Mouse (Mus musculus): Measurements from ENCODE around the gene Flrt2. TPM values are rescaled to one million over a fixed set of nuclear protein-coding genes. Genes with fewer than 3 reads are reported as not detected.

Flrt2 gene
- polyA plus RNA-seq, 1 experiment = 0.20 TPM

DNA sequence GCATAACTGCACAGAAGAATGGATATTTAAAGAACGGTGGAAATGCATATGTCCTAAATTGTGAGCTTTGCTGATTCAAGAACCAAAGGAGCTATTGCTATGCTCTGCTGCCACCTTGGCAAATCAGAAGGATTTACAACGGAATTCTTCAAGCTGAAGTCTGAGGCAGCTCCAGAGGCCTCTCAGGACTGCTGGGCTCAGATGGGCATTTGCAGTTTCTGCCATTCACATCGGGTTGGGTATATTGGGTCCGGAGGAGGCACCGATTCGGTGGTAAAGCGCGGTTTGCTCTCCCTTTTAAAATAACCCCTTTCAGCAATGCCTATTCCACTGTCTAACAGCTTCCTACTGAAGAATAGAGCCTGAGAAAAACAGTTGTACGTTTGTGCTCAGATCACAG, 1.2 kb upstream of the Flrt2 start:
- Histone ChIP-seq H3K27me3 (ENCODE audit: control insufficient read depth, insufficient read depth, low read length) (0 out of 2 replicates have a peak, but pooled peaks cover 12% of the 10 kb centered on the region), H3K4me3 (ENCODE audit: low read depth, low read length) (no peak overlapping the region), H3K4me1 (ENCODE audit: control insufficient read depth, insufficient read depth, insufficient read length, low read length) (no peaks in the 10 kb centered on the region; the same call in 1 of the 2 replicates), H3K27ac (ENCODE audit: insufficient read depth, low read depth, low read length) (no peak overlapping the region), H3K36me3 (ENCODE audit: control insufficient read depth, insufficient read depth, low read length) (no peaks in the 10 kb centered on the region)
- 29% methylated on average over 9 of the region's 9 CpGs for WGBS
- TF ChIP-seq CTCF (IDR thresholded peaks at IDR 0.05; ENCODE audit: extremely low read depth, insufficient read length, insufficient replicate concordance, low read depth, low read length) = no peak
- TF ChIP-seq POLR2A (IDR thresholded peaks at IDR 0.05; ENCODE audit: low read depth, low read length) = no peak

GRCm38 (mm10) chr12:95692948-95693650, 1.1 kb downstream of the Flrt2 start:
- no peaks in the 10 kb centered on the region for H3K36me3 ChIP-seq (ENCODE audit: control insufficient read depth, insufficient read depth, low read length)
- no peak overlapping the region for H3K27ac ChIP-seq (ENCODE audit: insufficient read depth, low read depth, low read length)
- 0 out of 2 replicates have a peak, but pooled peaks cover 14% of the 10 kb centered on the region for H3K27me3 ChIP-seq (ENCODE audit: control insufficient read depth, insufficient read depth, low read length)
- TF ChIP-seq POLR2A (IDR thresholded peaks at IDR 0.05; ENCODE audit: low read depth, low read length) (no peak), CTCF (IDR thresholded peaks at IDR 0.05; ENCODE audit: extremely low read depth, insufficient read length, insufficient replicate concordance, low read depth, low read length) (no peak)
- WGBS = 20% methylated on average over 13 of the region's 13 CpGs
- no peaks in the 10 kb centered on the region; the same call in 1 of the 2 replicates for H3K4me1 ChIP-seq (ENCODE audit: control insufficient read depth, insufficient read depth, insufficient read length, low read length)
- no peak overlapping the region for H3K4me3 ChIP-seq (ENCODE audit: low read depth, low read length)

- no peak for TF ChIP-seq POLR2A (IDR thresholded peaks at IDR 0.05; ENCODE audit: low read depth, low read length)
- TF ChIP-seq CTCF (IDR thresholded peaks at IDR 0.05; ENCODE audit: extremely low read depth, insufficient read length, insufficient replicate concordance, low read depth, low read length) = no peak
- no peak overlapping the region for H3K27ac ChIP-seq (ENCODE audit: insufficient read depth, low read depth, low read length)
- no peaks in the 10 kb centered on the region; the same call in 1 of the 2 replicates for H3K4me1 ChIP-seq (ENCODE audit: control insufficient read depth, insufficient read depth, insufficient read length, low read length)
- H3K36me3 ChIP-seq (ENCODE audit: control insufficient read depth, insufficient read depth, low read length) = no peaks in the 10 kb centered on the region
- H3K27me3 ChIP-seq (ENCODE audit: control insufficient read depth, insufficient read depth, low read length) = 0 out of 2 replicates have a peak, but pooled peaks cover 14% of the 10 kb centered on the region
- peak overlapping the region; percentile 44 for H3K4me3 ChIP-seq (ENCODE audit: low read depth, low read length)
- 2% methylated on average over 28 of the region's 28 CpGs for WGBS
These were observed 1.8 kb downstream of the Flrt2 start for GRCm38 (mm10) chr12:95693651-95694471.

- Histone ChIP-seq H3K4me1 (ENCODE audit: control insufficient read depth, insufficient read depth, insufficient read length, low read length) (no peaks in the 10 kb centered on the region; the same call in 1 of the 2 replicates), H3K4me3 (ENCODE audit: low read depth, low read length) (peak overlapping the region; percentile 55), H3K27me3 (ENCODE audit: control insufficient read depth, insufficient read depth, low read length) (0 out of 2 replicates have a peak, but pooled peaks cover 14% of the 10 kb centered on the region), H3K36me3 (ENCODE audit: control insufficient read depth, insufficient read depth, low read length) (no peaks in the 10 kb centered on the region), H3K27ac (ENCODE audit: insufficient read depth, low read depth, low read length) (no peak overlapping the region)
- TF ChIP-seq POLR2A (IDR thresholded peaks at IDR 0.05; ENCODE audit: low read depth, low read length) (no peak), CTCF (IDR thresholded peaks at IDR 0.05; ENCODE audit: extremely low read depth, insufficient read length, insufficient replicate concordance, low read depth, low read length) (no peak)
- 4% methylated on average over 8 of the region's 8 CpGs for WGBS
These were observed 2.5 kb downstream of the Flrt2 start for GRCm38 (mm10) chr12:95694507-95694906.

GRCm38 (mm10) chr12:95694991-95695833, 3.2 kb downstream of the Flrt2 start:
- H3K36me3 ChIP-seq (ENCODE audit: control insufficient read depth, insufficient read depth, low read length) = no peaks in the 10 kb centered on the region
- 1% methylated on average over 67 of the region's 68 CpGs for WGBS
- H3K27me3 ChIP-seq (ENCODE audit: control insufficient read depth, insufficient read depth, low read length) = 0 out of 2 replicates have a peak, but pooled peaks cover 14% of the 10 kb centered on the region
- no peak for TF ChIP-seq CTCF (IDR thresholded peaks at IDR 0.05; ENCODE audit: extremely low read depth, insufficient read length, insufficient replicate concordance, low read depth, low read length)
- no peak for TF ChIP-seq POLR2A (IDR thresholded peaks at IDR 0.05; ENCODE audit: low read depth, low read length)
- H3K27ac ChIP-seq (ENCODE audit: insufficient read depth, low read depth, low read length) = no peak overlapping the region
- H3K4me1 ChIP-seq (ENCODE audit: control insufficient read depth, insufficient read depth, insufficient read length, low read length) = no peaks in the 10 kb centered on the region; the same call in 1 of the 2 replicates
- peak overlapping the region; percentile 55 for H3K4me3 ChIP-seq (ENCODE audit: low read depth, low read length)

DNA sequence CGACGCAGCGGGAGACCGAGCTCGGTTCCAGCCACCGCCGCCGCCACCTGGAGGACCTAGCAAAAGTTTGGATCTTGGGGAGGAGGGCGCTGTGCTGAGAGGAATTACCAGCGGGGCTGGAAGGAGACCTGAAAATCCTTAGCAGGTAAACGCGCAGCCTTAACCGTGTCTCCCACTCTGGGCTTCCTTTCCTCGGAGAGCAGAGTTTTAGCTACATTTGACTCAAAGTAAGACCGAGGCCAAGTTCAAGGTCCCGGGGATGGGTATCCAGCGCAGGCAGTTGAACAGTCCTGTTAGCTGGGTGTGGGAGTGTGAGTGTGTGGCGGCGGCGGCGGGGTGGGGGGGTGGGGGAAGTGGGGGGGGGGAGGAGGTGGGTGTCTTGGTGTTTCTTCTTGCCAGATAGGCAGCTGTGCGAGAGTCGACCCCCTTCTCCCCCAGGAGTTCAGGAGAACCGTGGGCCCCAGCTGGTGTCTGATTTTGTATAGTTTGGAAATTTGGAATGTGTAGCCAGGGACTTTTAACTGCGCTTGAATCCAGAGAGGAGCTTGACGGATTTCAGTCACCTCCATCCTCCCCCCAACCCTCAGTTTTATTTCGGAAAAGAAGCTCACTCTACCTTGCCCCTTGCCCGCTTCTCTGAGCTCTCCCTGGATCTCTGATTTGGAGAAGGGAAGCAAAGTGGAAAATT, 4.0 kb downstream of the Flrt2 start:
- H3K4me1 ChIP-seq (ENCODE audit: control insufficient read depth, insufficient read depth, insufficient read length, low read length) = no peaks in the 10 kb centered on the region; the same call in 1 of the 2 replicates
- TF ChIP-seq POLR2A (IDR thresholded peaks at IDR 0.05; ENCODE audit: low read depth, low read length) (no peak), CTCF (IDR thresholded peaks at IDR 0.05; ENCODE audit: extremely low read depth, insufficient read length, insufficient replicate concordance, low read depth, low read length) (no peak)
- WGBS = 3% methylated on average over 28 of the region's 28 CpGs
- no peaks in the 10 kb centered on the region for H3K36me3 ChIP-seq (ENCODE audit: control insufficient read depth, insufficient read depth, low read length)
- H3K27me3 ChIP-seq (ENCODE audit: control insufficient read depth, insufficient read depth, low read length) = 0 out of 2 replicates have a peak, but pooled peaks cover 14% of the 10 kb centered on the region
- no peak overlapping the region for H3K27ac ChIP-seq (ENCODE audit: insufficient read depth, low read depth, low read length)
- peak overlapping the region; percentile 55 for H3K4me3 ChIP-seq (ENCODE audit: low read depth, low read length)

Measured in small intestine, adult 2 months (tissue).